ENCODE assay signal across 8 mouse cellular contexts in the genomic region with DNA sequence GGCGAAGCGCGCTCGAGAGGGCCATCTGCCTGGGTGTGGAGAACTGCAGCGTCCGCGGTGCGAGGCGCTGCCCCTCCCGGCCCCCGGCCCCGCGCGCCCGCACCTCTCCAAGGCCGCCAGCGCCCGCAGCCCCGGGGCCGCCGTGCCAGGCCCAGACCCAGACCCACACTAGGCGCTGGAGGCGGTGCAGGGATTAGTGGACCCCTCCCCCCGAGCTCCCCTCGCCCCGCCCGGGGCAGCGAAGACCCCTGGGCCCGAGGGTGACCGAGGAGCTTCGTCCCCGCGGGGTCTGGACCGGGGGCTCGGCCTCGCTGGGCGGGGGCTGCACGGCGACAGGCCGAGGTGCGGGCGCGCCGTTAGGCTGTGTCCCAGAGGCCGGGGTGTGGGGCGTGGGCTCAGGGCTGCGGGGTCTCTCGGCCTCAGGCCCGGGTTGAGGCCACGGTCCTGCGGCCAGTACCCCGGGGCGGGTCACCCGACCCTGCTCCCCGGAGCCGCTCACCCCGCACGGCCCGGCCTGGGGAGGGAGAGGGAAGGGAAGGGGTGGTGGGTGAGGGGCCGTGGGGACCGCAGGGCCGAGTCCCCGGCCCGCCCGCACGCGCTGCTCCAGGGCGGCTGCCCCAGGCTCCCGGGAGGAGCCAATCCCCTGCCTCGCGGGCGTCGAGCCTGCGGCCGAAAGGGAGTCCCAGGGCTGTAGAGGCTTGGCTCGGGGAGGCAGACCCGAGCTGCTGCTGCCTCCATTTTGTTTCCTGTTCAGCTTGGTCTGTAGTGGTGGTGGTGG. TPM values are rescaled to one million over a fixed set of nuclear protein-coding genes. Genes with fewer than 3 reads are reported as not detected.
DNase-seq lines count a peak whose midpoint lies in the region; ATAC-seq and TF ChIP-seq lines count a peak whose summit lies in the region.

No protein-coding gene starts in this region.

- peaks cover 9 to 22% of the 10 kb centered on the region in 2 experiments for H3K4me1 ChIP-seq in ES-E14 (ENCODE audit: control insufficient read depth in 2 of 2, insufficient read depth in 2 of 2, low read length in 2 of 2, poor library complexity in 1 of 2)
- peaks cover 44% of the 10 kb centered on the region for H3K4me1 ChIP-seq in forebrain, embryonic 12.5 days
- peaks cover 26% of the 10 kb centered on the region for H3K4me1 ChIP-seq in heart, embryonic 16.5 days (ENCODE audit: control insufficient read depth, insufficient read depth, low read length)
- peaks cover 25% of the 10 kb centered on the region for H3K4me1 ChIP-seq in lung, adult 2 months (ENCODE audit: control insufficient read depth, insufficient read depth, low read length)
- H3K4me1 ChIP-seq in neural tube, embryonic 14.5 days (ENCODE audit: control insufficient read depth, insufficient read depth, low read length), result peaks cover 30% of the 10 kb centered on the region

- peak overlapping the region; percentile 74 to 88 for H3K4me3 ChIP-seq in ES-E14 (ENCODE audit: insufficient read depth in 1 of 2, low read depth in 1 of 2, low read length in 2 of 2, poor library complexity in 1 of 2, severe bottlenecking in 1 of 2)
- peak overlapping the region; percentile 87 for H3K4me3 ChIP-seq in forebrain, embryonic 12.5 days (replicated peaks)
- H3K4me3 ChIP-seq in heart, embryonic 16.5 days (ENCODE audit: low read length), result peak overlapping the region; percentile 82
- H3K4me3 ChIP-seq in lung, adult 2 months (replicated peaks; ENCODE audit: extremely low read depth, low read depth, low read length), result peak overlapping the region; percentile 54
- H3K4me3 ChIP-seq in neural tube, embryonic 14.5 days (ENCODE audit: low read depth, low read length), result peak overlapping the region; percentile 77

- no peaks in the 10 kb centered on the region for H3K9me3 ChIP-seq in ES-E14 (ENCODE audit: control insufficient read depth, insufficient read depth, low read depth, low read length)
- H3K9me3 ChIP-seq in forebrain, embryonic 12.5 days, result no peaks in the 10 kb centered on the region
- H3K9me3 ChIP-seq in heart, embryonic 16.5 days (replicated peaks; ENCODE audit: control insufficient read depth, low read length), result no peaks in the 10 kb centered on the region
- no peaks in the 10 kb centered on the region for H3K9me3 ChIP-seq in neural tube, embryonic 14.5 days (ENCODE audit: control insufficient read depth, low read length)

- in situ Hi-C loops in ES-E14 (cut with MboI; ENCODE audit: low sequenced_read_pairs in 2 of 2, unreplicated experiment in 2 of 2), result no loop called here

- DNase-seq in ES-E14 (ENCODE audit: low read depth, low spot score), result no peak
- peak; percentile 63 for DNase-seq in cerebellum, adult 11 months
- peak; percentile 31 to 61 for DNase-seq in kidney, postnatal 25 days
- DNase-seq in lung, adult 2 months, result no peak
- DNase-seq in thymus, postnatal 14 days, result peak; percentile 59

- ATAC-seq in forebrain, embryonic 12.5 days (ENCODE audit: low FRiP score), result peak; percentile 59
- ATAC-seq in heart, embryonic 16.5 days (replicated peaks; ENCODE audit: extremely low read depth, insufficient read depth, low FRiP score), result peak; percentile 28
- peak; percentile 56 for ATAC-seq in neural tube, embryonic 14.5 days (ENCODE audit: low read depth)

- no peak for TF ChIP-seq CTCF in lung, adult 2 months (IDR thresholded peaks at IDR 0.05; ENCODE audit: insufficient read depth, low read length)

- under 1% methylated on average over 74 of the region's 77 CpGs for WGBS in forebrain, embryonic 12.5 days
- 2% methylated on average over 73 of the region's 77 CpGs for WGBS in heart, embryonic 16.5 days
- WGBS in lung, adult 2 months, result 7% methylated on average over 77 of the region's 77 CpGs
- WGBS in neural tube, embryonic 14.5 days, result 1% methylated on average over 58 of the region's 77 CpGs

- H3K27ac ChIP-seq in ES-E14 (ENCODE audit: insufficient read depth, low read depth, low read length, poor library complexity, severe bottlenecking), result peak overlapping the region; percentile 97
- H3K27ac ChIP-seq in forebrain, embryonic 12.5 days, result peak overlapping the region; percentile 99
- H3K27ac ChIP-seq in heart, embryonic 16.5 days (ENCODE audit: low read length), result peak overlapping the region; percentile 98
- H3K27ac ChIP-seq in neural tube, embryonic 14.5 days (ENCODE audit: low read depth, low read length), result peak overlapping the region; percentile 94

- H3K9ac ChIP-seq in ES-E14 (ENCODE audit: insufficient read depth, low read depth, low read length, poor library complexity, severe bottlenecking), result peak overlapping the region; percentile 96
- H3K9ac ChIP-seq in forebrain, embryonic 12.5 days, result peak overlapping the region; percentile 98
- peak overlapping the region; percentile 99 for H3K9ac ChIP-seq in heart, embryonic 16.5 days (ENCODE audit: low read length)
- H3K9ac ChIP-seq in neural tube, embryonic 14.5 days (replicated peaks; ENCODE audit: low read depth, low read length), result peak overlapping the region; percentile 90

- peaks cover 15% of the 10 kb centered on the region for H3K36me3 ChIP-seq in ES-E14 (ENCODE audit: control insufficient read depth, insufficient read depth, low read length, poor library complexity, severe bottlenecking)
- H3K36me3 ChIP-seq in forebrain, embryonic 12.5 days (replicated peaks), result peaks cover 18% of the 10 kb centered on the region
- H3K36me3 ChIP-seq in heart, embryonic 16.5 days (ENCODE audit: control insufficient read depth, insufficient read depth), result peaks cover 7% of the 10 kb centered on the region
- H3K36me3 ChIP-seq in neural tube, embryonic 14.5 days (ENCODE audit: control insufficient read depth, insufficient read depth, low read length), result peaks cover 5% of the 10 kb centered on the region; the same call in 1 of the 2 replicates

- peak; percentile 74; the same call in 1 of the 2 replicates for TF ChIP-seq POLR2A in lung, adult 2 months (IDR thresholded peaks at IDR 0.05; ENCODE audit: borderline replicate concordance, extremely low read depth, low read depth, low read length)

- peak overlapping the region; percentile 68 for H3K4me2 ChIP-seq in forebrain, embryonic 12.5 days
- H3K4me2 ChIP-seq in heart, embryonic 16.5 days (ENCODE audit: low read depth, low read length), result peak overlapping the region; percentile 80
- H3K4me2 ChIP-seq in neural tube, embryonic 14.5 days (ENCODE audit: low read depth, low read length), result peak overlapping the region; percentile 69

- H3K27me3 ChIP-seq in forebrain, embryonic 12.5 days, result no peaks in the 10 kb centered on the region
- H3K27me3 ChIP-seq in heart, embryonic 16.5 days (ENCODE audit: control insufficient read depth, insufficient read depth, low read length), result no peaks in the 10 kb centered on the region
- H3K27me3 ChIP-seq in neural tube, embryonic 14.5 days (ENCODE audit: control insufficient read depth, insufficient read depth, low read length), result no peaks in the 10 kb centered on the region

TF ChIP-seq in ES-E14, 5 proteins besides CTCF, POLR2A, EP300 and RAD21:
- TF ChIP-seq CHD2 (IDR thresholded peaks at IDR 0.05; ENCODE audit: low read depth, low read length), result no peak
- no peak for TF ChIP-seq ZNF384 (IDR thresholded peaks at IDR 0.05; ENCODE audit: low read depth, low read length)
- TF ChIP-seq ZC3H11A (IDR thresholded peaks at IDR 0.05; ENCODE audit: borderline replicate concordance, low read depth, low read length), result no peak
- no peak for TF ChIP-seq HCFC1 (IDR thresholded peaks at IDR 0.05; ENCODE audit: borderline replicate concordance, insufficient read depth, low read length)
- TF ChIP-seq MAFK (IDR thresholded peaks at IDR 0.05; ENCODE audit: insufficient read depth, low read depth, low read length), result no peak

RNA-seq across cellular contexts. Expression of a gene that starts 0.8 kb away (rescaled TPM):
- total RNA-seq in ES-E14 (2012; rRNA removed), result 120 and 135 TPM in 2 replicates
- 83.4 and 83.6 TPM in 2 replicates for polyA plus RNA-seq in forebrain, embryonic 12.5 days (2016; fragmentation: Nextera tagmentation; extraction: Ambion mirVana)
- polyA plus RNA-seq in heart, embryonic 16.5 days (2015; fragmentation: Nextera tagmentation; extraction: Ambion mirVana), result 38.1 and 40.5 TPM in 2 replicates
- 16.7 and 21.6 TPM in 2 replicates for polyA plus RNA-seq in lung, adult 2 months (2012; rRNA removed)
- 61.9 and 76.8 TPM in 2 replicates for polyA plus RNA-seq in neural tube, embryonic 14.5 days (2014; fragmentation: Nextera tagmentation; extraction: Ambion mirVana)

RNA-seq across cellular contexts. Expression of a gene that starts 57.9 kb away (rescaled TPM):
- 1.8 and 2.4 TPM in 2 replicates for total RNA-seq in ES-E14 (2012; rRNA removed)
- 0.15 and 0.20 TPM in 2 replicates for polyA plus RNA-seq in forebrain, embryonic 12.5 days (2016; fragmentation: Nextera tagmentation; extraction: Ambion mirVana)
- 0.80 and 2.6 TPM in 2 replicates for polyA plus RNA-seq in heart, embryonic 16.5 days (2015; fragmentation: Nextera tagmentation; extraction: Ambion mirVana)
- polyA plus RNA-seq in lung, adult 2 months (2012; rRNA removed), result 63.3 TPM in 2 replicates
- 0.35 and 1.1 TPM in 2 replicates for polyA plus RNA-seq in neural tube, embryonic 14.5 days (2014; fragmentation: Nextera tagmentation; extraction: Ambion mirVana)

Comparison
In these comparisons a context has a peak if more than half of its experiments do, and no peak if none do; other contexts are left out.
1. DNase-seq: peak in cerebellum, adult 11 months (single experiment), kidney, postnatal 25 days (2 of 2) and thymus, postnatal 14 days (single experiment); none in ES-E14 (single experiment) and lung, adult 2 months (single experiment).
2. RNA of a gene that starts 57.9 kb away (polyA plus RNA-seq): 63.3 TPM in lung, adult 2 months; 0.80 to 2.6 TPM in heart, embryonic 16.5 days, 0.35 to 1.1 TPM in neural tube, embryonic 14.5 days and 0.15 to 0.20 TPM in forebrain, embryonic 12.5 days; every median in the first group is over 10 times any median in the second.
3. Peak in every context shown above with its lines, with median percentiles within 50 percentile points of each other: H3K27ac ChIP-seq, H3K4me3 ChIP-seq, H3K9ac ChIP-seq, ATAC-seq and H3K4me2 ChIP-seq.